Mouse (Mus musculus) bone marrow macrophage, adult 2 months (primary cell): ENCODE results near the gene Zcchc17.

Experiments
- CTCF ChIP-seq: IDR thresholded peaks from 2 replicates; pipeline ENCODE4 v1.5.1; 2012; ENCODE audit warnings: low read depth, mild to moderate bottlenecking, low read length, moderate library complexity
- POLR2A ChIP-seq: IDR thresholded peaks from 2 replicates; pipeline ENCODE4 v1.6.1; 2012; ENCODE audit warnings: mild to moderate bottlenecking, low read depth, low read length, borderline replicate concordance

DNA sequence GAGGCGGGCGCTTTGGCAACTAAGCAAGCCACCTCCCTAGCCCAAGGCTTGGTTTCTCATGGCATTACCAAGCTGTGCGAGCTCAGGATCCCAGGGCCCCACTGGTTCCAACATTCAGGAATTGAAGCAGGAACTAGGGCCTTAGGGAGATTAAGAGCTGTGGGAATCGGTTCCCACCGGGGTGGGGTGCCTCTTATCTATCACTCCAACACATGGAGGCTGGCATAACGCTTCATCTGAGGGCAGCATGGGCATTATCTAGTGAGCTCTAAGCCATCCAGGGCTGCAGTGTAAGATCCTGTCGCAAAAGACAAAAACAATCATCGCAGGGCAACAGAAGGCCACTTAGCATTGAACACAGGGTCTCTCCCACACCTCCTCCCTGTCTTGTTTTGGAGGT, 65.2 kb downstream of the Zcchc17 start:
- no peak for TF ChIP-seq POLR2A
- TF ChIP-seq CTCF = no peak
